Comparison of ENCODE assay signal across 8 mouse cellular contexts in the genomic region with DNA sequence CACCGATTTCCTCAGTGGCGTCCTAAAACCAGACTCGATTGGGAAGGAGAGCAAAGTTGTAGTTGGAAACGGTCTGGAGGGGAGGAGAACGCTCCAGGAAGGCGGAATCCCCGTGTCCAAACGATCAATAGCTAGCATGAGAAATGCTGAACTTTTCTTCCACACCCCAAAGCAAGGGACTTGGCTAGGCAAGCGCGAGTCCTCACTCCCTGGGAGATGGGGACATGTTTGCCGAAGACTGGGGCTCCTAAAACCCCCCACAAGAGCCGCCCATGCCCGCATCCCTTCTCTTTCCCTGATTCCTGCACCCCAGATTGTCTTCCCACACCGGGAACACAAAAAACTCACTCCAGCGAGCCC. TPM values are rescaled to one million over a fixed set of nuclear protein-coding genes. Genes with fewer than 3 reads are reported as not detected.
DNase-seq lines count a peak whose midpoint lies in the region; ATAC-seq and TF ChIP-seq lines count a peak whose summit lies in the region.

No protein-coding gene starts in this region.

- peak; percentile 50 for ATAC-seq in forebrain, postnatal 0 days

- no peaks in the 10 kb centered on the region for H3K27me3 ChIP-seq in heart, embryonic 10.5 days (ENCODE audit: insufficient read depth, poor library complexity, severe bottlenecking)
- H3K27me3 ChIP-seq in forebrain, postnatal 0 days (ENCODE audit: insufficient read depth, low read length), result no peaks in the 10 kb centered on the region
- no peaks in the 10 kb centered on the region for H3K27me3 ChIP-seq in megakaryocyte, embryonic 14.5 days (replicated peaks)

- no peaks in the 10 kb centered on the region for H3K9me3 ChIP-seq in heart, embryonic 10.5 days
- H3K9me3 ChIP-seq in ES-E14 (ENCODE audit: control insufficient read depth, insufficient read depth, low read depth, low read length), result no peaks in the 10 kb centered on the region
- no peaks in the 10 kb centered on the region for H3K9me3 ChIP-seq in forebrain, postnatal 0 days (ENCODE audit: low read length)
- no peaks in the 10 kb centered on the region for H3K9me3 ChIP-seq in megakaryocyte, embryonic 14.5 days

- H3K4me1 ChIP-seq in heart, embryonic 10.5 days, result peaks cover 5% of the 10 kb centered on the region
- peaks cover 1 to 2% of the 10 kb centered on the region in 2 experiments; a peak in 2 of 4 replicates for H3K4me1 ChIP-seq in ES-E14 (ENCODE audit: control insufficient read depth in 2 of 2, insufficient read depth in 2 of 2, low read length in 2 of 2, poor library complexity in 1 of 2)
- H3K4me1 ChIP-seq in forebrain, postnatal 0 days (ENCODE audit: insufficient read depth), result peaks cover 5% of the 10 kb centered on the region; the same call in 1 of the 2 replicates
- H3K4me1 ChIP-seq in megakaryocyte, embryonic 14.5 days, result peaks cover 23% of the 10 kb centered on the region

- H3K4me2 ChIP-seq in forebrain, postnatal 0 days (ENCODE audit: low read depth), result peak overlapping the region; percentile 73

- 1% methylated on average over 15 of the region's 15 CpGs for WGBS in heart, embryonic 10.5 days
- 2% methylated on average over 15 of the region's 15 CpGs for WGBS in forebrain, postnatal 0 days

- no peak for TF ChIP-seq CTCF in forebrain, postnatal 0 days (IDR thresholded peaks at IDR 0.05; ENCODE audit: low read depth)

- H3K36me3 ChIP-seq in heart, embryonic 10.5 days, result peaks cover 21% of the 10 kb centered on the region
- H3K36me3 ChIP-seq in ES-E14 (ENCODE audit: control insufficient read depth, insufficient read depth, low read length, poor library complexity, severe bottlenecking), result peaks cover 8% of the 10 kb centered on the region
- H3K36me3 ChIP-seq in forebrain, postnatal 0 days (ENCODE audit: insufficient read depth), result peaks cover 15% of the 10 kb centered on the region
- H3K36me3 ChIP-seq in megakaryocyte, embryonic 14.5 days (replicated peaks; ENCODE audit: low read length), result peaks cover 31% of the 10 kb centered on the region

- peak overlapping the region; percentile 81 for H3K4me3 ChIP-seq in heart, embryonic 10.5 days
- peak overlapping the region; percentile 87 for H3K4me3 ChIP-seq in ES-E14 (ENCODE audit: insufficient read depth in 1 of 2, low read depth in 1 of 2, low read length in 2 of 2, poor library complexity in 1 of 2, severe bottlenecking in 1 of 2)
- H3K4me3 ChIP-seq in forebrain, postnatal 0 days (ENCODE audit: low read depth, low read length), result peak overlapping the region; percentile 78
- H3K4me3 ChIP-seq in megakaryocyte, embryonic 14.5 days (replicated peaks), result peak overlapping the region; percentile 95

- in situ Hi-C loops in ES-E14 (cut with MboI; ENCODE audit: low sequenced_read_pairs in 2 of 2, unreplicated experiment in 2 of 2), result loop anchor here in 1 of 2 experiments (10.0 kb wide), 1 partner anchor 100 kb away; the partner anchor contains the start of genes Atp5j and Gabpa

- H3K27ac ChIP-seq in heart, embryonic 10.5 days, result peak overlapping the region; percentile 89
- H3K27ac ChIP-seq in ES-E14 (ENCODE audit: insufficient read depth, low read depth, low read length, poor library complexity, severe bottlenecking), result no peak overlapping the region
- peak overlapping the region; percentile 74 for H3K27ac ChIP-seq in forebrain, postnatal 0 days (ENCODE audit: low read depth, low read length)

- peak overlapping the region; percentile 94 for H3K9ac ChIP-seq in ES-E14 (ENCODE audit: insufficient read depth, low read depth, low read length, poor library complexity, severe bottlenecking)
- H3K9ac ChIP-seq in forebrain, postnatal 0 days, result peak overlapping the region; percentile 74

- peak; percentile 78 for DNase-seq in heart, embryonic 10.5 days (ENCODE audit: low spot score)
- no peak for DNase-seq in heart, adult 8-10 months (ENCODE audit: low spot score)
- no peak for DNase-seq in ES-E14 (ENCODE audit: low read depth, low spot score)
- DNase-seq in forebrain, postnatal 0 days, result no peak
- no peak for DNase-seq in adrenal gland, adult 18-20 months (ENCODE audit: low spot score in 2 of 2)
- no peak for DNase-seq in cerebellum, postnatal 10 days
- no peak for DNase-seq in gastrocnemius, adult 18-20 months (ENCODE audit: low spot score)

TF ChIP-seq in ES-E14, 5 proteins besides CTCF, POLR2A, EP300 and RAD21:
- TF ChIP-seq ZNF384 (IDR thresholded peaks at IDR 0.05; ENCODE audit: low read depth, low read length) (0 out of 2 replicates have a peak, but pooled peaks have one; percentile 7), MAFK (IDR thresholded peaks at IDR 0.05; ENCODE audit: insufficient read depth, low read depth, low read length) (no peak)

RNA-seq across cellular contexts. Expression of gene Mrpl39, which starts 0.8 kb away (rescaled TPM):
- 51.0 and 53.4 TPM in 2 replicates for polyA plus RNA-seq in heart, embryonic 10.5 days (2016; fragmentation: Nextera tagmentation; extraction: Ambion mirVana)
- total RNA-seq in heart, adult 8-10 months (2022), result 10 to 100 TPM; 39.8 to 52.5 (median 45.3) TPM
- 56.4 and 66.3 TPM in 2 replicates for total RNA-seq in ES-E14 (2012; rRNA removed)
- 37.8 and 74.6 TPM in 2 replicates for total RNA-seq in forebrain, postnatal 0 days (2014; rRNA removed)
- polyA plus RNA-seq in forebrain, postnatal 0 days (2015; fragmentation: Nextera tagmentation; extraction: Ambion mirVana), result 34.5 and 35.4 TPM in 2 replicates
- polyA plus RNA-seq in megakaryocyte, embryonic 14.5 days (2012; ENCODE audit: insufficient read depth, low replicate concordance), result 12.7 and 117 TPM in 2 replicates
- total RNA-seq in adrenal gland, adult 18-20 months (2021), result 10 to 100 TPM; 43.8 to 44.5 TPM
- total RNA-seq in gastrocnemius, adult 18-20 months (2021), result 10 to 100 TPM; 13.8 to 15.1 TPM

RNA-seq across cellular contexts. Expression of gene Jam2, which starts 39.1 kb away (rescaled TPM):
- 3.5 and 4.6 TPM in 2 replicates for polyA plus RNA-seq in heart, embryonic 10.5 days (2016; fragmentation: Nextera tagmentation; extraction: Ambion mirVana)
- total RNA-seq in heart, adult 8-10 months (2022), result 10 to 100 TPM; 89.2 to 94.1 (median 91.6) TPM
- 225 and 328 TPM in 2 replicates for total RNA-seq in ES-E14 (2012; rRNA removed)
- 17.4 and 22.4 TPM in 2 replicates for total RNA-seq in forebrain, postnatal 0 days (2014; rRNA removed)
- 18.6 and 23.2 TPM in 2 replicates for polyA plus RNA-seq in forebrain, postnatal 0 days (2015; fragmentation: Nextera tagmentation; extraction: Ambion mirVana)
- polyA plus RNA-seq in megakaryocyte, embryonic 14.5 days (2012; ENCODE audit: insufficient read depth, low replicate concordance), result 0.81 TPM in 1 of 2 replicates, not detected in the other
- total RNA-seq in adrenal gland, adult 18-20 months (2021), result 10 to 100 TPM; 10.6 to 13.9 TPM
- total RNA-seq in gastrocnemius, adult 18-20 months (2021), result 10 to 100 TPM; 12.2 to 19.0 TPM
